Mouse (Mus musculus) NIH3T3 (cell line): ENCODE results near the gene Tagln3.
A peak's percentile ranks its signal among the peaks of the same experiment; 100 is the strongest.

Source experiments
- DNase-seq: peaks from one replicate; pipeline ENCODE4 v3.0.0-alpha.2; 2012; ENCODE audit warnings: low read depth

Gene Tagln3

DNA sequence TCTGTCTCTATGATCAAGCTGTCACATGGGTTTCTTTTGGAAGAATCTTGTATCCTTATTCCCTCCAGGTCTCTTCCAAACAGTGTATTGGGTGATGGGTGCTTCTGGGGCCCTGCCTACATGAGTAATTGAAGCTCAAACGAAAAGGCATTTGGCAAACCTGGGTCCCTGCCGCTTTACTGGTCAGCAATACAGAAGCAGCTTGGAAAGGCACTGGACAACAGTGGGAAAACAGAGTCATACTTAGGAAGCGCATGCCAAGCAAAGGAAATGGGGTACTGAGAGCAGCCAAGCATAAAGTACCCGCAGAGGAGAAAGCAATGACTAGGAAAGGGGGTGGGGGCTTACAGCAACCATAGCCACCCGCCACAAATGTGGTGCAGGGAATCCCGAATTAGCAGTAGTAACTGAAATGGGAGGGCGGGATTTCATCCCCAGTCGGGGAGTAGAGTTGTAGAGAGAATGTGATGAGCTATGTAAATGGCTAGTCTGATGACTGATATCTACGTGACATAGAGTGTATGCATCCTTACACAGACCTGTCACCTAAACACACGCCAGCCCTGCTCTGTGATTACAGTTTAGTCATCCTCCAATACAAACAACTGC lies 4.3 kb downstream of the Tagln3 start:
- DNase-seq, result no peak

DNA sequence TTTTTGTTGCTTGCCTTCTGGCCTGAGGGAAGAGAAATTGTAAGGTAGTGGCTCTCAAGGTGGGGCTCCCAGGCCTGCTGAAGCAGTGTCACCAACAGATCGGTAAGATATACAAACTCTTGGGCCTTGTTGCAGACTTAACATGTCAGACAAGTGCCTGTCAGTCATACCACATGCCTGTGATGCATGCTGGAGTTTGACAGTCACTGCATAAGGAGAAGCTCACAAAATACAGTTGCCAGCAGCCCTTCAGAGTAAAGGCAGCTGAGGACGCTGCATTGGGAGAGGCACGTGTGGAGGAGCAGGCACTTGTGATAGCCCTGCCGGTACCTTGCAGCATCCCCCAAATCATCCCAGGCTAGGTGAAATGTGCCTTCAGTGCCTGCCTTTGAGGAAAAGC lies 6.1 kb downstream of the Tagln3 start:
- no peak for DNase-seq

DNA sequence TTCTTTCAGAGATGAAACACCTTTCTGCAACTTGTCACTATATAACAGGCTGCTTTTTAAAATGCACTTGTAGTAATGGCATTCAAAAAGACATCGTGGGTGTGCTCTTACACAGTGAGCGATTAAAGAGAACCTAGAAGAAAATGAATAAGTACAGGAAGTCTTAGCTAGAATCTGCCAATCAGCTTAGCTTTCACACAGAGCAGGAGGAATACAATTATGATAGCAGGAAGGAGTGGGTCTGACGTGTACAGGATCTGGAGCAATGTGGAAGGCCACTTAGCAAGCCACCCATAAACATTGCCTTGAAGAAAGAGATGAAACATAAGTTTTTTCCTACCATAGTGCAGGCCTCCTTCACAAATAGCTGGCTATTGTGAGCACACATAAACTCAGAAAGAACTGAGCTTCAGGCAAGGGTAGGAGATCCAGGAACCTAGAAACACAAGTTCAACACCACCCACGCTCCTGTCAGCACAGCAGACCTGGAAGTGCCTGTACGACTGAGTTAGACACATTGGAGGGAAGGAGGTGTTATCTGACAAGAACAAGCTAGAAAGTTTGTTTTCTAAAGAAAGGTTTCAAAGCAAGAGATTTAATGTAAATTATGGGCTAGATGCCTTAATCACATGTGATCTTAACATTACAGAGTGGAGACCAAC lies 9.8 kb downstream of the Tagln3 start:
- no peak for DNase-seq

DNA sequence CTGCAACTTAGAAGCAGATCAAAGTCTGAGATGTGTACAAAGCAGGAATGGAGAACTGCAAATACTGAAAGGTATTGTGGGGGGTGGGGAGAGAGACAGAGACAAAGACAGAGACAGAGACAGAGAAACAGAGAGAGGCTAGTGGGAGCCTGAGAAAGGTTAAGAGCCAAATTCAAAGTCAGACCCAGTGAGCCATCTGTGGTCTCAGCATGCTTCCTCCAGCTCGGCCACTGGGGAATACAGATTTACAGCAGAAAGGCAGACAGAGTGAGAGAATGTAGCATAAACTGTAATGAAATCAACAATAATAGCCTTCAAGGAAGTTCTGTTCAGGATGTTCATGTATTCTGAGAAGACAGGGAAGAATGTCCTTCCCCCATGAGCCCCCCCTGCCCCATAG lies 10.5 kb downstream of the Tagln3 start:
- DNase-seq, result no peak

DNA sequence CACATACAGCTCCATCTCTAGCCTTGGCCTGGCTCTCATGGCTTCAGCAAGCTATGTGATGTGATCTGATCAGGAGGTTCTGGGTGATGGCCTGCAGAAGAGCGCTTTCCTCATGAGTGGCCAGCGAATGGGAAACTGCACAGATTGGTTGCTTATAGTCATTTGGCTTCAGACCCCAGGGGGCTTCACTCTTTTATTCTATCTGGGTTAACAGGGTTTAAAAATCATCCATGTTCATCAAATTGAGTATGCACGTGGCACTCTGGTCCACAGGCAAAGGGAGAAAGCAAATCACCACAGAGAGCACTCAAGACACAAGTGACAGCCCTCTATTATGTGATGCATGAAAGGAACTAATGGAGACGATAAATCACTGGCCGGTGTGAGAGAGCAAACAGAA lies 11.1 kb downstream of the Tagln3 start:
- DNase-seq, result no peak

DNA sequence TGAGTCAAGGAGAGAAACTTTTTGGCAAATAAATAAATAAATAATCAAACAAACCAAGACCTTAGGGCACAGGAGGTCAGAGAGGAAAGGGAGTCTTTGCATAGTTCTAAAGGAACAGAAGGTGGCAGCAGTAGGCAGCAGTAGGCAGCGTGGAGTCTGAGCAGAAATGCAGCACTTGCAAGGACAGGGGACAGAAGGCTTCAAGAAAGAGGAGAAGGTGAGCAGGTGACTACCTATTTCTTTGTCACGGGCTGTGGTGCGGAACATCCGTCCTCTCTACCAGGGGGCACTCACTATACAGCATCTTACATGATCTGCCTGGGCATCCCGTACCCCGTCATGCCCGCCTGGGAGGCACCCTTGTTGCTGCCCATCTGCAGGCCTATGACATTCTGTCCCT lies 13.1 kb downstream of the Tagln3 start:
- peak; percentile 16 for DNase-seq

DNA sequence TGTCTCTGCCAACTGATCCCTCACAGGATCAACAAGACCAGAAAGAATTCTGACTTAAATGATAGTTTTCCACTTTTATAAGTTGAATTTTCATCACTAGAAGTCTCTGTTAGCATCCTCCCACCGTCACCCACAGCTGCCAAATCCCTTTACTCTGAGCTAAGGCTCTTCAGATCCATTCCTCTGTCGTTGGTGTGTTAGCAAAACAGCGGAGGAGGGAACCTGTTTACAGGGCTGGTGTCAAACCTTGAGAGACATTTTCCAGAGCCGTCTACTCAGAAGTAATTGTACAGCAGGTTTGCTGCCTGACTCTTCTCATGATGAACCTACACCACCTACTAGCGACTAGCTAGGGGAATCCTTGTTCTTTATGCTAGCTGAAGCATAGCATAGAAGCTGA lies 25.1 kb downstream of the Tagln3 start:
- DNase-seq, result no peak

DNA sequence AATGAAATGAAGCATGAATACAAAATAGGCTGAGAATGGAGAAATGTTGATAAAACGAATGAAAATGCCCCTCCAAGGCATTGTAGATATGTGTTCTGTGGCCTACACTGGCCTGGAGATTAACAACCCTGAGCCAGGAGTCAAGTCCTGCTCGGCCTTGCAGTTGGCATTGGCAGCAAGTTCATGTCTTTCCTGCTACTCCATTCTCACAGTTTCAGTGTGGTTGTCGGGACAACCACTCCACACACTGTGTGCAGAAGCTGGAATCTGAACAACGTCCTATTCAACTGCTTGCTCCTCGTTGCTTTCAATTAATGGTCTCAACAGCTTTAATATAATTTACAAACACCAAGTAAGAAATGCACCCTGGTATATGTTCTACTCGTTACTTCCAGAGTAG lies 26.4 kb downstream of the Tagln3 start:
- no peak for DNase-seq

DNA sequence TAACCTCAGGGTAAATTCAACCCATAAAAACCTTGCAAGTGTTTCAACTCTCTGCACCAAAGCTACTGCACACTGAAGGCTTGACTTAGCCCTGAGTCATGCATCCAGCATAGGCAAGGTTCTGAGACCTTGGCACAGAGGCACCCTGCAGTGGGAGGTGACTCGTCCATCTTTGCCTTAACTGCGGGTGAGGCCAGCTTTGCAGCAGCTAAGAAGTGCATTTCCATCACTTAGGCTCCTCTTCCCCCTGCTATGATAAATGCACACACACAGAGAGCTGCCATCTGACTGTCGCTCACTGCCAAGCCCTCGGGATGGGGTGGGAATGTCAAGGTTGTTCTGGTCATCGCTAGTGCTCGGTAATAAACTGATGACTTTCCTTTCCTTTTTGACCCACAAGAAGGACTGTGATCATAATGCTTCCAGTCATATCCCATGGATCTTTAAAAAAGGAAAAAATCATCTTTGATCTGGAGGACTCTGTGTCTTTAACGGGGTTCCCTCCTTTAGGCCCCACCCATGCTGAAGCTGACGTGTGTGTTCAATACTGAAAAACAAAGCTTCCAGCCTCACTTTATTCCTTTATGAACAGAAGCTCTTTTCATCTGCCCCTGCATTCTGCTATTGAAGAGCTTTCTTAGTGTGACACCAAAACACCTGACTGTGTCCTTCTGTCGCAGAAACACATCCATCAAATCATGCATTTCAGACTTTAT lies 28.8 kb downstream of the Tagln3 start:
- DNase-seq, result no peak

DNA sequence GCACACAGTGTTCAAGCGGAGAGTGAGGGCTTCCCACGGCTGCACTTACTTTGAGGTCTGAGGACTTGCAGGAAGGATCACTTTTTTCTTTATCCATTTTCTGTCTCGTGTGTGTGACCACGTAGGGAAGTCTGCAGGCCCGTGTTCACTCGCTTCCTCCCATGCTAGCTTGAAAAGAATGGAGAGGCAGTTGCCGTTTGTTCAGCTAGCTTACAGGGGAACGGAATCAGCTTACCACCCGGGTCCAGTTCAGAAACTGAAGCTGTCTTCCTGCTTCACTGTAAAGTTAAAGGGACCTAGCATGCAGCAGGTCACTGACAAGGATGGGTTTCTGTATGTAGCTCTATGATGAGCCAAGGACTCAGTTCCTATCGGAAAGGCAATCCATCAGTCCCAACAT lies 30.9 kb downstream of the Tagln3 start, which contains the start of gene Tmprss7:
Tmprss7 (minus strand) TSS at position 101 of the 400 bp plus-strand sequence.
- no peak for DNase-seq

DNA sequence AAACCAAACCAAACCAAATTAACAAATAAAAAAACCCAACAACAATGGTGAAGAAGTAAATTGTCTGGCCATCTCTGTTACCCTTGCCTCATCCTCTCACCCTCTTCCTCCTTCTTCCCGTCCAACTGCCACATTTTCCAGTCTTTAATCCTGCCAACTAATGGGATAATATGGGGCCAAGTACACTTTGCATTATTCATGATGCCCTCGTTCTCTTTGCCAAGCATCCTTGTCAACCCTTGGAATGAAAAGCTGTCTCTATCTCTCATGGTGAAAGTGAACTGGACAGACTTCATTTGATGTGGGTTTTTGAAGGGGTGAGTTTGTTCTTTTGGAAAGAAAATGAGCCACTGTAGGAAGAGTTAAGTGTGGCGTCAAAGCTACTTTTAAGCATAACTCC lies 31.6 kb downstream of the Tagln3 start:
- DNase-seq, result no peak

DNA sequence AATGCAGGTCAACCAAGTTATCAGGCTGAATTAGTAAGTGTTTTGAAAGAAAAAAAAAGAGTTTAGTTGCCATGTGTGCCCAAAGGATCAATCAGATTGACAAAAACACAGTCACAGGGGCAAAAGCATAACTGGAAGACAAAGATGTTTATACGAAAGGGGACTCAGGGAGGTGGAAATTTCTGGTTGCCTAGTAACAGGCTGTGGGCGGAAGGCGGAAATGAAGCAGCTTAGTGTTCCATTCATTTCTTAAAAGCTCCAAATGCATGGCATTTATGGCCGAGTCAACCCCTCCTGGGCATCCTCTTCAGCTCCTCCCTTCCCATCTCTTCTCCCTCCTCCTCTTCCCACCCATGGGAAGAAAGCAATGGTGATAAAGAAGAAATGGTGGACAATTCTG lies 34.2 kb downstream of the Tagln3 start:
- DNase-seq, result no peak

DNA sequence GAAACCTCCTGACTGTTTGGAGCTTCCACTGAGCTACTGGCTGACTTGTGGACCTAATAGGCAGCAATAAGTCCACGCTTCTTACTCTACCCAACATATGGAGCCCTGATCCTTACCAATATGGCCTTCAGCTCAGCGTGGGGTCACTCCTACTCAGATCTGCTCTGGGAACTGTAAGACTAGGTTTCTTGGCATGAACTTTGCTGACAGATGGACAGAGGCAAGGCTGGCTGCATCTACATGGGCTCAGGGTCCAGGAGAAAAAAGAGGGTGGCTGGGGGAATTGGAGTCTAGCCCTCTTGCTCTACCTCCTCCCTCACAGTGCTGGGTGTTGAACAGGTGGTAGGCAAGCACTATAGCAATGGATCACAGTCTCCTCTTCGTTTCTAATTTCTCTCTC lies 37.6 kb downstream of the Tagln3 start:
- DNase-seq, result no peak

DNA sequence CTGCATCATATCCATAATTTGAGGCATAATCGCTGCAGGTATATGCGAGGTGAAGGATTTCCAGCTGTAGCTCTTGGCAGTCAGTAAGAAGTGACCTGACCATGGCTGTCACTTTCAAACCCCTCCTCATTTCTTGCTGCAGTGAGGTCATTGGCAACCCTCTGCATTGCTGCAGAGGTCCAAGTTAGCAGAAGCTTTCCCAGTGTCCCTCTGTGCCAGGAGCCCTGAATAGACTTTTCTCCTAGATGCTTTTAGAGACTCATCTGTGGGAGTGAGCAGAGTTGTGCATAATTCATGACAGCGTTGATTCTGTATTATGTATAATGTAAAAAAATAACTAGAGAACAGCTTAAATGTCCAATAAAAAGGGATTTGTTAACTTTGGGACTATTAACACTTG lies 39.1 kb downstream of the Tagln3 start:
- no peak for DNase-seq

DNA sequence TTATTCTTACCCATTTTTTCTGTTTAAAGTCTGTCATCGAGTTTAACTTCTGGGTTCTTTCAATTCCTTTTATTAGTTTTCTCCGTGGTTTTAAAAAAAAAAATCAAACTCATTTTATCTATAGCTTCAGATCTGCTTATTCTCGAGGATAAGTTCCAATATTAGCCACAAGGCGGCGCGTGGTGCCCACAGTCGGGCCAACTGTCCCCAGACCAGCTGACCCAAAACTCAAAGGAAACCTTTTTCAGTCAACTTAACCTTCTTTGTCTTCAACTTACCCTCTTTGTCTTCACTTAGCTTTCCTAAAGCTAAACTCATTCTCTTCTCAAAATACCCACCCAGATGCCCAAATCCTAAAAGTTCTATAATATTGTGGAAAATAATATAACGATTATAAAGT lies 39.6 kb downstream of the Tagln3 start:
- DNase-seq, result peak; percentile 73

DNA sequence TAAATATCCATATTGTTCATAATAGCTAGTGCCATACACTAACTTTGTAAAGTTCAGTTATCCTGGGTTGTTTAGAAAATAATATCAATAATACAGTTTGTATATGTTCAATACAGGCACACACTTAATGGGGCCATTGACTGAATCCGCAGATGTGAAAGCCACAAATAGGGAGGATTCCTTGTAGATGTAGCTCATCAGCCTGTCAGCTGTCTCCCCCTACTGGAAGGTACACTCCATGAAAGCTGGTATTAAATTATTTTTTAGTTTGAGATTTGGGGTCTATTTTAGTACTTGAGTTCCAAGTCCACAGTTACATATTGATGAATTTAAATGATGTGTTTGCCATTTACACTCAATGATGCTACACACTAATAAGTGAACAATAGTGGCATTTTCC lies 47.9 kb downstream of the Tagln3 start:
- DNase-seq, result peak; percentile 50

DNA sequence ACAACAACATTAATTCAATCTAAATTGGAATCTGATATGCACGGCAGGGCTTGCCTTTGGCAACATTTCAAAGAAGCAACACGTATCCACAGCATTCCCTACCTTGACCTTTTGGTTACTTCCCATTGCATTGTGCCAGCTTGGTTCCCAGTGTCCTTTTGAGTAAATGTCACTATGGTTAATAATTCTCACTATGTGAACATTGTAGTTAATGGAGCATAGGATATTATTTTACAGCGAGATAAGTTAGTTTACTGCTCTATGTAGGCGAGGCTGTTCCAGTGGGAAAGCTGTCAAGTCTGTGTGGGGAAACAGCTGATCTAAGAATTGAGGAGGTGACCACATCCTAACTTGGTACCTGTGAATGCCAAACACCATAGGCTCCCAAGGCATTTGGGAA lies 54.4 kb downstream of the Tagln3 start:
- DNase-seq, result no peak

DNA sequence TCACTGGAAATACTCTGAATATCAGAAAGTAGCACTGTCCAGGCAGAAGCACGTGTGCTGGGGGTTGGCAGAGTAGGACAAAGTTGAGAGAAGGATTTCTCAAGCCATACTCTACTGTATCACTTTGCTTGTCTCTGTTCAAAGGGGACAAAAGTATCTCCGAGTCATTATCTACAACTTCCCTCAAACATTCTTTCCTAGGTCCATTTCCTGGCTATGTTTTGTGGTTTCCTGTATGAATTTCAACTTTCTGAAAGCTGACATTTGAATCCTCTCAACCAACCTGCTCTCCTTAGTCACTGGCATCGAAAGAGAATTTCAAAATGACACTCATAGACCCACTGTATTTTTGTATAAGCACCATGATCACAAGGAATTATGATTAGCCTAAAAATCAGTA lies 56.2 kb downstream of the Tagln3 start:
- no peak for DNase-seq

DNA sequence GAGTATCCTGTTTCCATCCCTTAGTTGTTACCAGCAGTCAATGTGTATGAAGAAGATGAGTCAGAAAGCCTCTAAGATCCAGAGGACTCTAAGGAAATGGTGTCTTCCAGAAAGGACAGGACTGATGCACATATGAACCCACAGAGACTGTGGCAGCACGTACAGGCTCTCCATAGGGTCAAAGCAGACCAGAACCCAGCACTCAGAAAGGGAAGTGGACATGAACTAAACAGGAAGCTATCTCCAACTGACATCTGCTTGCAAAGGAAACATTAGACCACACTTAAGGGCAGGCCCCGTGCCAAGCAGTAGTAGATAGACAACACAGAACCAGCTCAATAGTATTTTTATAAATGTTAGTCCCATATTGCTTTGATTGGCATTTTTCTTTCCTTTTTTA lies 58.3 kb downstream of the Tagln3 start:
- no peak for DNase-seq

DNA sequence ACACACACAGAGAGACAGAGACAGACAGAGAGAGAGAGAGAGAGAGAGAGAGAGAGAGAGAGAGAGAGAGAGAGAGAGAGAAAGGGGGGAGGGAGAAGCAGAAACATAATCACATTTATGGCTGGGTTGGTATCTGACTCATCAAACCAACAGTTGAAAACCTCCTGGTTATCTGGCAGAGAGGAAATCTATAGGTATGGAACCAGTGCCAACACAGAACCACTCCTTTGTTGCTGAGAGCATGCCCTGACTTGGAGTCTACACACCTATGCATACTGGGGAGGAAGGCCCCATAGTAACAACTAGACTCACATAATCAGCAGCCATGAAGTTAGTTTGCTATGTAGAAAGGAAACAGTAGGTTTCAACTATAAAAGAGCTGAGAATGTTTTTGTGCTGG lies 62.0 kb downstream of the Tagln3 start:
- no peak for DNase-seq
